Mouse (Mus musculus) neural tube, embryonic 12.5 days (tissue): ENCODE measurements around the gene Pdcd4. TPM values are rescaled to one million over a fixed set of nuclear protein-coding genes. Genes with fewer than 3 reads are reported as not detected.

Experiments
- ATAC-seq: fragments of 200-750 bp; cut with Nextera tagmentation; 2 replicates; pipeline ENCODE4 v1.8.0; 2017; ENCODE audit warnings: low read depth, mild to moderate bottlenecking, moderate TSS enrichment, moderate library complexity; ENCODE audit not compliant: low FRiP score
- H3K27ac ChIP-seq: fragments of 300-500 bp; sonication (generic); 2 replicates; pipeline ENCODE4 v1.5.1; 2016
- H3K27me3 ChIP-seq: fragments of 300-500 bp; sonication (generic); replicated peaks from 2 replicates; pipeline ENCODE4 v1.6.1; 2016; ENCODE audit warnings: mild to moderate bottlenecking
- H3K36me3 ChIP-seq: fragments of 300-500 bp; sonication (generic); 2 replicates; pipeline ENCODE4 v1.6.1; 2016; ENCODE audit warnings: mild to moderate bottlenecking
- H3K4me1 ChIP-seq: fragments of 300-500 bp; sonication (generic); 2 replicates; pipeline ENCODE4 v1.6.1; 2016
- H3K4me2 ChIP-seq: fragments of 300-500 bp; sonication (generic); replicated peaks from 2 replicates; pipeline ENCODE4 v1.6.1; 2016; ENCODE audit warnings: mild to moderate bottlenecking
- H3K4me3 ChIP-seq: fragments of 300-500 bp; sonication (generic); 2 replicates; pipeline ENCODE4 v1.5.1; 2016
- H3K9ac ChIP-seq: fragments of 300-500 bp; sonication (generic); 2 replicates; pipeline ENCODE4 v1.6.1; 2016; ENCODE audit warnings: mild to moderate bottlenecking
- H3K9me3 ChIP-seq: fragments of 300-500 bp; sonication (generic); 2 replicates; pipeline ENCODE4 v1.6.1; 2016; ENCODE audit warnings: mild to moderate bottlenecking
- WGBS: fragments of 180-500 bp; shearing (Covaris S2); methylation state at CpG from one replicate; pipeline ENCODE4 v1.1.7; 2016; 5-methylcytosine and 5-hydroxymethylcytosine counted together
- polyA plus RNA-seq: library from polyadenylated mRNA; unstranded; fragments of >200 nt; fragmentation: Nextera tagmentation; extraction: Ambion mirVana; gene quantifications from 2 replicates; pipeline ENCODE4 v1.2.1, GENCODE M21; 2016

Pdcd4 gene
- polyA plus RNA-seq, 1 experiment from 2014 or later = 84.0 TPM

- Histone ChIP-seq H3K27me3 (no peaks in the 10 kb centered on the region), H3K4me1 (no peaks in the 10 kb centered on the region), H3K4me3 (no peak overlapping the region), H3K9me3 (no peaks in the 10 kb centered on the region), H3K36me3 (no peaks in the 10 kb centered on the region), H3K9ac (no peak overlapping the region), H3K27ac (no peak overlapping the region), H3K4me2 (no peak overlapping the region)
- no peak for ATAC-seq
- 74% methylated on average over 1 of the region's 1 CpGs for WGBS
Observed at GRCm38 (mm10) chr19:53877779-53878178, 14.3 kb upstream of the Pdcd4 start.

- Histone ChIP-seq H3K27me3 (no peaks in the 10 kb centered on the region), H3K9me3 (no peaks in the 10 kb centered on the region), H3K4me3 (no peak overlapping the region), H3K4me2 (no peak overlapping the region), H3K4me1 (peaks cover 1% of the 10 kb centered on the region; the same call in 1 of the 2 replicates), H3K27ac (no peak overlapping the region), H3K36me3 (no peaks in the 10 kb centered on the region), H3K9ac (no peak overlapping the region)
- 69% methylated on average over 1 of the region's 1 CpGs for whole genome bisulfite sequencing
- no peak for ATAC-seq
Observed at GRCm38 (mm10) chr19:53880460-53880859, 11.6 kb upstream of the Pdcd4 start.

DNA sequence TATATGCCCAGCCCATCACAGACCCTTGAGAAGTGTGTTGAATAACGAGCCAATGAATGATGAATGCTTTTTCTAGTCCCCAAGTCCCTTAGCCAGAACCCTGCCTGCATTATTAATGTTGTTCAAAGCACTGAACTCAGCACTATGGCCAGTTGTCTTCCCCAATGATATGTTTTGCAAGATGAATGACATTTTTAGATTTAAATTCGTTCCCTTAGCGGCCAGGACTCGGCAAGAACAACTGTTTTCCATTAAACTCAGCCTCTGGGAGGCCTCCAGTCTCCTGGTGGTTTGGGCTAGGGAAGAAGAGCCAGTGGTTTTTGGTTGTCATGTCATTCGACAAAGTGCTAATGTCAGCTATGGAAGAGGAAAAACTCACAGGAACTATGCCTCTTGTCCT, 10.2 kb upstream of the Pdcd4 start:
- Histone ChIP-seq H3K9me3 (no peaks in the 10 kb centered on the region), H3K4me1 (peaks cover 4% of the 10 kb centered on the region; the same call in 1 of the 2 replicates), H3K27me3 (no peaks in the 10 kb centered on the region), H3K36me3 (no peaks in the 10 kb centered on the region), H3K4me3 (no peak overlapping the region), H3K4me2 (no peak overlapping the region), H3K9ac (no peak overlapping the region), H3K27ac (no peak overlapping the region)
- WGBS = 62% methylated on average over 5 of the region's 5 CpGs
- no peak for ATAC-seq

DNA sequence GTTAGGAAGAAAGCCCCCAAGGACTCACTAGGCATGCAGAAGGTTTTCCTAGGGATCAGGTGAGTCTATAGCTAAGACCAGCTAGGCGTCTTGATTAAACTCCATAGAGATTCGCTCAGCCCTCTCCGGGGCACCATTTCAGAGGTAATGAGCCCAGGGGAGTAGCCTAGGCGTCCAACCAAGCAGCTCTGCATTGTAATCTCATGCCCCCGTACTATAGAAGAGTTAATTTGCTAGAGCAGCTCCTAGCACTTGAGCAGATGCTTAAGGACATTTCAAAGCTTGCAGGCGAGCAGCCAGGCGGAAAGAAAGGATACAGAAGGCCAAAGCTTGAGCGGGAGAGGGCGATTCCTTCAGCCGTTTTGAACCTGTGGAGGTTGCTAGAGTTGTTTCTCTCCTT, 6.6 kb upstream of the Pdcd4 start:
- no peaks in the 10 kb centered on the region for H3K9me3 ChIP-seq
- H3K9ac ChIP-seq = no peak overlapping the region
- H3K36me3 ChIP-seq = no peaks in the 10 kb centered on the region
- no peaks in the 10 kb centered on the region for H3K27me3 ChIP-seq
- H3K4me1 ChIP-seq = peaks cover 4% of the 10 kb centered on the region; the same call in 1 of the 2 replicates
- H3K4me3 ChIP-seq = no peak overlapping the region
- no peak overlapping the region for H3K4me2 ChIP-seq
- ATAC-seq = no peak
- WGBS = 50% methylated on average over 10 of the region's 10 CpGs
- H3K27ac ChIP-seq = no peak overlapping the region

GRCm38 (mm10) chr19:53886576-53887370, 5.3 kb upstream of the Pdcd4 start:
- Histone ChIP-seq H3K9ac (no peak overlapping the region), H3K9me3 (no peaks in the 10 kb centered on the region), H3K27ac (no peak overlapping the region), H3K27me3 (no peaks in the 10 kb centered on the region), H3K4me2 (no peak overlapping the region), H3K4me3 (no peak overlapping the region), H3K36me3 (no peaks in the 10 kb centered on the region), H3K4me1 (peaks cover 9% of the 10 kb centered on the region; the same call in 1 of the 2 replicates)
- ATAC-seq = no peak
- WGBS = 89% methylated on average over 10 of the region's 10 CpGs

- H3K9me3 ChIP-seq = no peaks in the 10 kb centered on the region
Observed at GRCm38 (mm10) chr19:53887822-53888221, 4.2 kb upstream of the Pdcd4 start.

DNA sequence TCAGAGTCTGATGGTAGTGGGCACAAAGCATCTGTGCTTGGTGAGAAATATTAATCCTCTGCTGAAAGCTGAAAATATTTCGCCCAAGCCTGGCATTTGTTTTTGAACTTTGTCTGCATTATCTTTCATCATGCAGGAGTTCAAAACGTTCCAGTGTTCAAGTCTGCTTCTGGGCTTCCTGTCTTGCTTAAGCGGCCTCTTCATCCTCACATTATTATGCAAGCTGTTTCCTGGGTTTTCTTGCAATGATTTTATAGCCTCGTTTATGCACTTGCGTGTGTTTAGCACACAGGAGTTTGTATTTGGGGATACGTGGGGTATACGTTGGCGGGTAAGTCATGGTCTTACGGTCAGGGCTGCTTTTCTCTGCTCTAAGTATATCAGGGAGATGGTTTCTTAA, 3.7 kb upstream of the Pdcd4 start:
- H3K36me3 ChIP-seq = no peaks in the 10 kb centered on the region
- H3K4me3 ChIP-seq = no peak overlapping the region
- WGBS = 79% methylated on average over 9 of the region's 9 CpGs
- H3K4me1 ChIP-seq = peaks cover 9% of the 10 kb centered on the region; the same call in 1 of the 2 replicates
- no peak for ATAC-seq
- H3K9me3 ChIP-seq = no peaks in the 10 kb centered on the region
- H3K4me2 ChIP-seq = no peak overlapping the region
- no peak overlapping the region for H3K9ac ChIP-seq
- no peak overlapping the region for H3K27ac ChIP-seq
- H3K27me3 ChIP-seq = no peaks in the 10 kb centered on the region

More at GRCm38 (mm10) chr19:53887822-53888221, 4.2 kb upstream of the Pdcd4 start:
- no peak overlapping the region for H3K4me3 ChIP-seq
- H3K4me2 ChIP-seq = no peak overlapping the region
- 87% methylated on average over 3 of the region's 3 CpGs for WGBS
- H3K27me3 ChIP-seq = no peaks in the 10 kb centered on the region
- H3K4me1 ChIP-seq = peaks cover 9% of the 10 kb centered on the region; the same call in 1 of the 2 replicates
- ATAC-seq = no peak
- H3K9ac ChIP-seq = no peak overlapping the region
- H3K27ac ChIP-seq = no peak overlapping the region
- no peaks in the 10 kb centered on the region for H3K36me3 ChIP-seq

- Histone ChIP-seq H3K4me3 (no peak overlapping the region), H3K27me3 (no peaks in the 10 kb centered on the region), H3K9me3 (no peaks in the 10 kb centered on the region), H3K36me3 (no peaks in the 10 kb centered on the region), H3K27ac (no peak overlapping the region), H3K9ac (no peak overlapping the region), H3K4me2 (no peak overlapping the region), H3K4me1 (peaks cover 9% of the 10 kb centered on the region; the same call in 1 of the 2 replicates)
- 79% methylated on average over 5 of the region's 5 CpGs for WGBS
- ATAC-seq = no peak
Observed at GRCm38 (mm10) chr19:53889555-53889954, 2.5 kb upstream of the Pdcd4 start.

- WGBS = 61% methylated on average over 5 of the region's 5 CpGs
- Histone ChIP-seq H3K27ac (no peak overlapping the region), H3K9ac (no peak overlapping the region), H3K9me3 (no peaks in the 10 kb centered on the region), H3K4me3 (no peak overlapping the region), H3K4me2 (no peak overlapping the region), H3K36me3 (no peaks in the 10 kb centered on the region), H3K27me3 (no peaks in the 10 kb centered on the region), H3K4me1 (peaks cover 9% of the 10 kb centered on the region; the same call in 1 of the 2 replicates)
- no peak for ATAC-seq
Observed at GRCm38 (mm10) chr19:53890274-53890673, 1.8 kb upstream of the Pdcd4 start.

DNA sequence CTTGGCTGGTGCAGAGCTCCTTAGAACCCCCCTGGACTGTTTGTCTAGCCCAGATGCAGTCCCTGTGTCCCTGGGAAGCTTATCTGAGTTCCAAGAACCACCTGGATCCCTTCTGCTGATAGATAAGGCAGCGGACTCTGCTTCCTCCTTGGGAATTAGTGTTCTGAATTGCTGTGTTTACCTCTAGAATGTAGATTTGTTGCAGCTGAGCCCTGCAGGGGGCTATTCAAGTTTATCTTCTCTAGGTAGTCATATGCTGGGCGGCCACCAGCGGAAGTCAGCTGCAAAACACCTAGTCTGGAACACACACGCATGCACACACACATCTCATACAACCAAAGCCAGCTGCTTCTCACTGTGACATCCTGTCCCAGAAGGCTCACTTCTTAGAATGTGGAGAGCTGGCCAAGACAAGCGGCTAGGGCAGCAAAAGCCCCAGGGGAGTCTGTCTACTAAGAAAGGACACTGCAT, 1.2 kb upstream of the Pdcd4 start:
- H3K4me2 ChIP-seq = no peak overlapping the region
- 0 out of 2 replicates have a peak, but pooled peaks cover 5% of the 10 kb centered on the region for H3K4me1 ChIP-seq
- no peaks in the 10 kb centered on the region for H3K9me3 ChIP-seq
- no peak overlapping the region for H3K27ac ChIP-seq
- 77% methylated on average over 5 of the region's 5 CpGs for WGBS
- no peak for ATAC-seq
- no peak overlapping the region for H3K9ac ChIP-seq
- no peaks in the 10 kb centered on the region for H3K36me3 ChIP-seq
- no peak overlapping the region for H3K4me3 ChIP-seq
- no peaks in the 10 kb centered on the region for H3K27me3 ChIP-seq

DNA sequence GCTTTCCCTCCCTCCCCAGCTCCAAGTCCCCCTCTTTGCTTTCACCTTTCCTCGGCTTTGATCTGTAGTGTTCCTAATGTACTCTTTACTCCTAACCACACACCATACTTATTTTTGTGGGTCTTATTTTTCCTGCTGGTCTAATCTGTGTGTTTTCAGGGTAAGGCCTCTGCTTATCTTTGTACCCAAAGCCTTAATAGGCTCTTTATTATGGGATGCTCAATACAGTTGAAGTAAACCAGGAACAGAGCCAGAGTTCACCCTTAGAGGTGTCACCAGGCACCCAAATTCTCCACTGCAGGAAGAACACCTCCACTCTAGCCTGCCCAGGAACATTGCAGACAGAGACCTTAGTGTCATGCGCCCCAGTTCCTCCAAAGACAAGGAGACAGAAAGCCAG, 462 bp upstream of the Pdcd4 start:
- Histone ChIP-seq H3K27me3 (no peaks in the 10 kb centered on the region), H3K4me1 (0 out of 2 replicates have a peak, but pooled peaks cover 5% of the 10 kb centered on the region), H3K27ac (no peak overlapping the region), H3K36me3 (no peaks in the 10 kb centered on the region), H3K9me3 (no peaks in the 10 kb centered on the region), H3K4me3 (no peak overlapping the region), H3K9ac (no peak overlapping the region), H3K4me2 (no peak overlapping the region)
- 92% methylated on average over 2 of the region's 2 CpGs for WGBS
- ATAC-seq = no peak

DNA sequence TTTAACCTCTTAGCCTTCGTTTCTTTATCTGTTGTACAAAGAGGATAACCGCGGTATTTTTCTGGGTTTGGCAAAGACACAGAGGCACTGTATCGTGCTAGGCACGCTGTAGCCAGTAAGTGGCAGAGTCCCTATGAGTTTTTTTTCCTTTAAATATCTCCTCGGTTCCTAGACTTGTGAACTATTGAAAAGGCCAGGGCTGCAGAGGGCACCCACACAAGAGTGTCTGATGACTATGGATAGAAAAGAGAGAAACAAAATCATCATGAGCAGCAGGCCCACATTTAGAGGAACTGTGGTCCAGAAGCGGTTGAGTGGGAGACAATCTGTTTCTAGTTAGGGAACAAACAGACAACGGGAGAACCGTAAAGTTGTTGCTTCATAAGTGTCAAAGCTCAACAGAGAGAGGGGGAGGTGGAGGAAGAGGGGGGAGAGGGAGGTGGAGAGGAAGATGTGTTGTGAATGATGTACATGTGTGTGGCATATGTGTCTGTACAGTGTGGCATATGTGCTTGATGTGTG, 868 bp downstream of the Pdcd4 start:
- Histone ChIP-seq H3K27me3 (no peaks in the 10 kb centered on the region), H3K4me3 (no peak overlapping the region), H3K9me3 (no peaks in the 10 kb centered on the region), H3K4me1 (0 out of 2 replicates have a peak, but pooled peaks cover 5% of the 10 kb centered on the region), H3K36me3 (no peaks in the 10 kb centered on the region), H3K9ac (no peak overlapping the region), H3K27ac (no peak overlapping the region), H3K4me2 (no peak overlapping the region)
- ATAC-seq = no peak
- WGBS = 76% methylated on average over 9 of the region's 9 CpGs
